Mouse (Mus musculus): ENCODE data around the gene Hipk3. TPM values are rescaled to one million over a fixed set of nuclear protein-coding genes. Genes with fewer than 3 reads are reported as not detected.

Gene Hipk3
- total RNA-seq, 2 experiments from 2014 or later: 85.7 to 86.5 TPM

DNA sequence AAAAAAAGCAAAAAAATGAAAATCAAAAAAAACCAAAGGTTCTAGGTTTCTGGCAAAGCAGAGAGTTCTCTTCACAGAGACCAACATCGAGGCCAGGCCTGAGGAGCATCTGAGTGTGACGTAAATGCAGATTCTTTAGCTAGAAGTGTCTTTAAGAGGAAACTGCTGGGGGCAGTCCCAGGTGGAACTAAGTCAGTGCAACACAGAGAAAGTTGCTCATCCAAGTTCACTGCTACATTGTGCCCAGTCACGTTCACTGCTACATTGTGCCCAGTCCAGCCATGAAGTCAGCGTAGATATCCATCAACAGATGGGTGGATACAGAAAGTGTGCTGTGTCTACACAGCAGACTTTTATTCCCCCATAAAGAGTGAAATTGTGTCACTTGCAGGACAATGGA is 110.7 kb downstream of the Hipk3 start:
- intact Hi-C loops (cut with DNase I): no loop called here
- DNase-seq (ENCODE audit: low spot score in 2 of 2): no peak

DNA sequence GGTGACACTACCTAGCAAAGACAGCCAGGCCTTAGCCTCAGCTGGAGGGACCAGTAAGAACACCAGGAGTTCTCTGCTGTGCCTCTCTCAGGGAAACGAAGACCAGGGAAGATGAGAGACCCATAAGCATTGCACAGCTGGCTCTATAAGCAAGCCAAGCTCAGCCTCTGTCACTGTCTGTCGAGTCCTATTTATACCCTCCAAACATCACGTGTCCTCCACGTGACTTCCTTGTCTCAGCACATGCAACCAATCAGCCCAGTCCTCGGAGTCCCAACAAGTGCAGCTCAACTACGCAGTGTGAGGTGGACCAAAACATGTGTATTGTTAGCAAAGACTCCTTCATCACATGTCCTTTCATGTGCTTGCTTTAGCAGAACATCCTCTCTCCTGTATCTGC is 111.4 kb downstream of the Hipk3 start:
- intact Hi-C loops (cut with DNase I): no loop called here
- peak in 1 of 2 experiments; percentile 37 for DNase-seq (ENCODE audit: low spot score in 2 of 2)

DNA sequence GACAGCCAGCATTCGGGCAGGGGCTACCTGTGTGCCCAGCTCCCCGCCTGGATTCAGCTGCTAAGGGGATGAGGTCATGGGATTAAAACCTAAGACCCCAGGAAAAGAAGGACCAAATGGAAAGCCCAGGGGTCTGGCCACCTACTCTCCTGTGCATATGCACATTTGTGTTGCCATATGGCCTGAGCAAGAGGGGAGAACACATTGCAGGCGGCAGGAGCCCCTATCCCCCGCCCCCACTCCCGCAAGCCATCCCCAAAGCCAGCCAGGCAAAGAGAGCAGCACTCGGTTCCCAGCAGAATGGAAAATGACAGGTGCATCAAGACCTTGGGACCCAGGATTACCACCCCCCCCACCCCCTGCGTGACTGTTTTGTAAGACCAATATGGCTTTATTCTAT is 114.9 kb downstream of the Hipk3 start:
- intact Hi-C loops (cut with DNase I): no loop called here
- DNase-seq (ENCODE audit: low spot score in 2 of 2): no peak

DNA sequence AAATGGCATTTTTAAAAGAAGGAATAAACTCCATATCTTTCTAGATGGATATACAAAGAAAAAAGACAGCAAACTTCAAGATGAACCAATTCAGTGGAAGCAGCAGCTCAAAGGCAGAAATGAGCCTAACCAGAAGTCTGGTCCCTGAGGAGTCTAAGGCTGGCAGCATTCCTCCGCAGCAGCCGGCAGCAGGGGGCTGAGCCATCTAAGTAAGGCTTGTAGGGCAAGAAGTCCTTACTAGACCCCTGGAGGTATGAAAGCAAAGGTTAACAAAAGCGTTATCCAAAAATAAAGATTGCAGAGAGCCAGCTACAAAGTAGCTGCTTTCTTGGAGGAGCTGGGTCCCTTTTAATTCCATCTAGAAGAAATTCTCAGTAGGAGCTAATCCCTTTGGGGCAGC is 115.5 kb downstream of the Hipk3 start:
- intact Hi-C loops (cut with DNase I): no loop called here
- no peak for DNase-seq (ENCODE audit: low spot score in 2 of 2)

DNA sequence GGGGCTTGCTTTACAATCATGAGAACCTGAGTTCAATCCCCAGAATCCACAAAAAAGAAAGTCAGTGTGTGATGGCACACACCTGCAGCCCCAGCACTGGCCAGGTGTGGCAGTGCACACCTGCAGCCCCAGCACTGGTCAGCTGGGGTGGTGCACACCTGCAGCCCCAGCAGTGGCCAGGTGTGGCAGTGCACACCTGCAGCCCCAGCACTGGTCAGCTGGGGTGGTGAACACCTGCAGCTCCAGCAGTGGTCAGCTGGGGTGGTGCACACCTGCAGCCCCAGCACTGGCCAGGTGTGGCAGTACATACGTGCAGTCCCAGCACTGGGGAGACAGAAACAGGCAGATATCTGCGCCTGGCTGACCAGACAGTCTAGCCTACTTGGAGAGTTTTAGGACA is 116.3 kb downstream of the Hipk3 start:
- no peak for DNase-seq (ENCODE audit: low spot score in 2 of 2)
- intact Hi-C loops (cut with DNase I): no loop called here

Small RNA genes within 50 kb of the gene (microRNA-seq; reads per million reads assigned to microRNA genes)
- gene Mir1902: 0 reads per million in 2 experiments

Other genes with a start within 250 kb of the Hipk3 start
- 100 to 1,000 TPM; 124 to 128 TPM for gene D430041D05Rik, start 83.4 kb downstream of the Hipk3 start, total RNA-seq (2021)
- 10 to 100 TPM; 41.6 to 43.7 TPM for gene Cstf3, start 96.1 kb upstream of the Hipk3 start, total RNA-seq (2021)
- gene Tcp11l1, start 217.7 kb upstream of the Hipk3 start, total RNA-seq (2021): 10 to 100 TPM; 40.0 to 42.2 TPM
- gene Pin1rt1, start 221.9 kb upstream of the Hipk3 start, total RNA-seq (2021): not detected
- gene Depdc7, start 248.4 kb upstream of the Hipk3 start, total RNA-seq (2021): 1 to 10 TPM; 1.4 to 1.7 TPM

Data from left cerebral cortex, postnatal 25 days (tissue).